Mouse (Mus musculus): ENCODE results near the gene Plekha5. TPM values are rescaled to one million over a fixed set of nuclear protein-coding genes. Genes with fewer than 3 reads are reported as not detected.

Gene Plekha5
- total RNA-seq, 1 experiment = 26.1 TPM

- TF ChIP-seq MAFK (IDR thresholded peaks at IDR 0.05; ENCODE audit: insufficient read depth, low read depth, low read length) (0 out of 2 replicates have a peak, but pooled peaks have one; percentile 11), CHD2 (IDR thresholded peaks at IDR 0.05; ENCODE audit: low read depth, low read length) (no peak)
- Histone ChIP-seq H3K9ac (ENCODE audit: insufficient read depth, low read depth, low read length, poor library complexity, severe bottlenecking) (no peak overlapping the region), H3K4me3 (ENCODE audit: insufficient read depth in 1 of 2, low read depth in 1 of 2, low read length in 2 of 2, poor library complexity in 1 of 2, severe bottlenecking in 1 of 2) (no peak overlapping the region), H3K27ac (ENCODE audit: insufficient read depth, low read depth, low read length, poor library complexity, severe bottlenecking) (no peak overlapping the region; the same call in 1 of the 2 replicates), H3K4me1 (ENCODE audit: control insufficient read depth in 2 of 2, insufficient read depth in 2 of 2, low read length in 2 of 2, poor library complexity in 1 of 2) (peaks cover 7 to 12% of the 10 kb centered on the region in 2 experiments; a peak in 2 of 4 replicates), H3K9me3 (ENCODE audit: control insufficient read depth, insufficient read depth, low read depth, low read length) (no peaks in the 10 kb centered on the region), H3K36me3 (ENCODE audit: control insufficient read depth, insufficient read depth, low read length, poor library complexity, severe bottlenecking) (peaks cover 14% of the 10 kb centered on the region; the same call in 1 of the 2 replicates)
- in situ Hi-C loops (cut with MboI; ENCODE audit: low sequenced_read_pairs in 2 of 2, unreplicated experiment in 2 of 2) = no loop called here
- peak; percentile 54 for DNase-seq (ENCODE audit: low read depth, low spot score)
These were observed 124.4 kb downstream of the Plekha5 start for GRCm38 (mm10) chr6:140548082-140548769.

GRCm38 (mm10) chr6:140550741-140551140 lies 126.9 kb downstream of the Plekha5 start:
- Histone ChIP-seq H3K9me3 (ENCODE audit: control insufficient read depth, insufficient read depth, low read depth, low read length) (no peaks in the 10 kb centered on the region), H3K4me1 (ENCODE audit: control insufficient read depth in 2 of 2, insufficient read depth in 2 of 2, low read length in 2 of 2, poor library complexity in 1 of 2) (peaks cover 5 to 12% of the 10 kb centered on the region in 2 experiments; a peak in 2 of 4 replicates), H3K27ac (ENCODE audit: insufficient read depth, low read depth, low read length, poor library complexity, severe bottlenecking) (no peak overlapping the region), H3K9ac (ENCODE audit: insufficient read depth, low read depth, low read length, poor library complexity, severe bottlenecking) (no peak overlapping the region), H3K4me3 (ENCODE audit: insufficient read depth in 1 of 2, low read depth in 1 of 2, low read length in 2 of 2, poor library complexity in 1 of 2, severe bottlenecking in 1 of 2) (no peak overlapping the region), H3K36me3 (ENCODE audit: control insufficient read depth, insufficient read depth, low read length, poor library complexity, severe bottlenecking) (peaks cover 11% of the 10 kb centered on the region; the same call in 1 of the 2 replicates)
- DNase-seq (ENCODE audit: low read depth, low spot score) = no peak
- in situ Hi-C loops (cut with MboI; ENCODE audit: low sequenced_read_pairs in 2 of 2, unreplicated experiment in 2 of 2) = no loop called here
- no peak for TF ChIP-seq HCFC1 (IDR thresholded peaks at IDR 0.05; ENCODE audit: borderline replicate concordance, insufficient read depth, low read length)
- TF ChIP-seq MAFK (IDR thresholded peaks at IDR 0.05; ENCODE audit: insufficient read depth, low read depth, low read length) = no peak
- TF ChIP-seq CHD2 (IDR thresholded peaks at IDR 0.05; ENCODE audit: low read depth, low read length) = no peak
- TF ChIP-seq ZNF384 (IDR thresholded peaks at IDR 0.05; ENCODE audit: low read depth, low read length) = no peak
- no peak for TF ChIP-seq ZC3H11A (IDR thresholded peaks at IDR 0.05; ENCODE audit: borderline replicate concordance, low read depth, low read length)

GRCm38 (mm10) chr6:140554261-140554660 lies 130.4 kb downstream of the Plekha5 start:
- H3K9me3 ChIP-seq (ENCODE audit: control insufficient read depth, insufficient read depth, low read depth, low read length) = no peaks in the 10 kb centered on the region
- TF ChIP-seq ZC3H11A (IDR thresholded peaks at IDR 0.05; ENCODE audit: borderline replicate concordance, low read depth, low read length) (0 out of 2 replicates have a peak, but pooled peaks have one; percentile 17), MAFK (IDR thresholded peaks at IDR 0.05; ENCODE audit: insufficient read depth, low read depth, low read length) (no peak), CHD2 (IDR thresholded peaks at IDR 0.05; ENCODE audit: low read depth, low read length) (no peak), ZNF384 (IDR thresholded peaks at IDR 0.05; ENCODE audit: low read depth, low read length) (no peak), HCFC1 (IDR thresholded peaks at IDR 0.05; ENCODE audit: borderline replicate concordance, insufficient read depth, low read length) (no peak)
- in situ Hi-C loops (cut with MboI; ENCODE audit: low sequenced_read_pairs in 2 of 2, unreplicated experiment in 2 of 2) = no loop called here
- no peaks in the 10 kb centered on the region for H3K4me1 ChIP-seq (ENCODE audit: control insufficient read depth in 2 of 2, insufficient read depth in 2 of 2, low read length in 2 of 2, poor library complexity in 1 of 2)
- H3K4me3 ChIP-seq (ENCODE audit: insufficient read depth in 1 of 2, low read depth in 1 of 2, low read length in 2 of 2, poor library complexity in 1 of 2, severe bottlenecking in 1 of 2) = no peak overlapping the region
- H3K36me3 ChIP-seq (ENCODE audit: control insufficient read depth, insufficient read depth, low read length, poor library complexity, severe bottlenecking) = peaks cover 11% of the 10 kb centered on the region; the same call in 1 of the 2 replicates
- no peak overlapping the region for H3K9ac ChIP-seq (ENCODE audit: insufficient read depth, low read depth, low read length, poor library complexity, severe bottlenecking)
- DNase-seq (ENCODE audit: low read depth, low spot score) = no peak
- no peak overlapping the region for H3K27ac ChIP-seq (ENCODE audit: insufficient read depth, low read depth, low read length, poor library complexity, severe bottlenecking)

GRCm38 (mm10) chr6:140559411-140559810 lies 135.6 kb downstream of the Plekha5 start:
- H3K27ac ChIP-seq (ENCODE audit: insufficient read depth, low read depth, low read length, poor library complexity, severe bottlenecking) = no peak overlapping the region
- no peak for DNase-seq (ENCODE audit: low read depth, low spot score)
- no peak overlapping the region for H3K4me3 ChIP-seq (ENCODE audit: insufficient read depth in 1 of 2, low read depth in 1 of 2, low read length in 2 of 2, poor library complexity in 1 of 2, severe bottlenecking in 1 of 2)
- H3K9me3 ChIP-seq (ENCODE audit: control insufficient read depth, insufficient read depth, low read depth, low read length) = no peaks in the 10 kb centered on the region
- in situ Hi-C loops (cut with MboI; ENCODE audit: low sequenced_read_pairs in 2 of 2, unreplicated experiment in 2 of 2) = no loop called here
- no peaks in the 10 kb centered on the region for H3K4me1 ChIP-seq (ENCODE audit: control insufficient read depth in 2 of 2, insufficient read depth in 2 of 2, low read length in 2 of 2, poor library complexity in 1 of 2)
- H3K36me3 ChIP-seq (ENCODE audit: control insufficient read depth, insufficient read depth, low read length, poor library complexity, severe bottlenecking) = peaks cover 2% of the 10 kb centered on the region; the same call in 1 of the 2 replicates
- H3K9ac ChIP-seq (ENCODE audit: insufficient read depth, low read depth, low read length, poor library complexity, severe bottlenecking) = no peak overlapping the region
- TF ChIP-seq CHD2 (IDR thresholded peaks at IDR 0.05; ENCODE audit: low read depth, low read length) (no peak), HCFC1 (IDR thresholded peaks at IDR 0.05; ENCODE audit: borderline replicate concordance, insufficient read depth, low read length) (no peak), MAFK (IDR thresholded peaks at IDR 0.05; ENCODE audit: insufficient read depth, low read depth, low read length) (no peak), ZC3H11A (IDR thresholded peaks at IDR 0.05; ENCODE audit: borderline replicate concordance, low read depth, low read length) (no peak), ZNF384 (IDR thresholded peaks at IDR 0.05; ENCODE audit: low read depth, low read length) (no peak)

All from ES-E14 (cell line).